Mouse (Mus musculus): Measurements from ENCODE around the gene Gm21310.
"Not testable (repeated sequence)": the region's sequence is repeated elsewhere in the genome, so short reads cannot be mapped to it uniquely, and the experiment has no call there.

The Gm21310 gene

DNA sequence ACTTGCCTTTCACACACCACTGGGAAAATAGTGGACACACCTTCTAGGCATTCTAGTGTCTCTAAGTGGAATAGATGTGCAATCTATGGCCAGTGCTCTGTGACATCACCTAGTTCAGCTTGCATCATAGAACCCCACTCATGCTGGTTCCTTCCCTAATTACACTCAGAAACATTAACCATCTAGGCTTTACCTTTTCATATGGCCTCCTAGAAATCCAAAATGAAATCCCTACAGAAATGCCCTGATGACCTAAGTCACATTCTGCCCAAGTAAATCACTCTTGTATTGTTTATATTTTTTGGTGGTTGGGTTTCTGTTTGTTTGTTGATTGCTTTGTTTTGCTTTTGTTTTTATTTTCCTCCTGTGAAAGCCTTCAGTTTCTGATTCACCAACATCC is at the start of gene Gm21310:
Gene Gm21310 (minus strand): TSS at position 101 of the 400 bp plus-strand sequence.
- not testable (repeated sequence) for DNase-seq (ENCODE audit: low spot score in 2 of 2)
